Mouse (Mus musculus) lung, postnatal 0 days (tissue): ENCODE measurements around the gene Gm5105. TPM values are rescaled to one million over a fixed set of nuclear protein-coding genes. Genes with fewer than 3 reads are reported as not detected.

Source experiments
- ATAC-seq: fragments of 200-750 bp; cut with Nextera tagmentation; 2 replicates; pipeline ENCODE4 v1.8.0; 2017; ENCODE audit warnings: moderate library complexity
- DNase-seq: peaks from one replicate; pipeline ENCODE4 v3.0.0-alpha.2; 2016; ENCODE audit warnings: low spot score
- H3K27ac ChIP-seq: fragments of 300-500 bp; sonication (generic); 2 replicates; pipeline ENCODE4 v1.5.1; 2014; ENCODE audit warnings: antibody characterized with exemption, mild to moderate bottlenecking, low read length, mixed read lengths
- H3K27me3 ChIP-seq: fragments of 300-500 bp; sonication (generic); replicated peaks from 2 replicates; pipeline ENCODE4 v1.6.1; 2014; ENCODE audit warnings: low read length, mixed read lengths; ENCODE audit not compliant: insufficient read depth
- H3K36me3 ChIP-seq: fragments of 300-500 bp; sonication (generic); 2 replicates; pipeline ENCODE4 v1.6.1; 2014; ENCODE audit warnings: low read length, mixed read lengths; ENCODE audit not compliant: insufficient read depth
- H3K4me1 ChIP-seq: fragments of 300-500 bp; sonication (generic); 2 replicates; pipeline ENCODE4 v1.6.1; 2014; ENCODE audit warnings: antibody characterized with exemption, low read depth, low read length, mixed read lengths; ENCODE audit not compliant: insufficient read depth
- H3K4me2 ChIP-seq: fragments of 300-500 bp; sonication (generic); replicated peaks from 2 replicates; pipeline ENCODE4 v1.6.1; 2014; ENCODE audit warnings: low read depth, mild to moderate bottlenecking, low read length, moderate library complexity, mixed read lengths
- H3K4me3 ChIP-seq: fragments of 300-500 bp; sonication (generic); 2 replicates; pipeline ENCODE4 v1.5.1; 2014; ENCODE audit warnings: low read depth, low read length
- H3K9ac ChIP-seq: fragments of 300-500 bp; sonication (generic); replicated peaks from 2 replicates; pipeline ENCODE4 v1.6.1; 2014; ENCODE audit warnings: low read depth, mild to moderate bottlenecking
- H3K9me3 ChIP-seq: fragments of 300-500 bp; sonication (generic); 2 replicates; pipeline ENCODE4 v1.6.1; 2016; ENCODE audit warnings: low read length, mixed read lengths
- CTCF ChIP-seq: IDR thresholded peaks from 2 replicates; pipeline ENCODE4 v1.5.1; 2016; ENCODE audit warnings: antibody characterized with exemption, mild to moderate bottlenecking
- EP300 ChIP-seq: IDR thresholded peaks from 2 replicates; pipeline ENCODE4 v1.6.1; 2016; ENCODE audit warnings: antibody characterized with exemption, mild to moderate bottlenecking, control low read depth
- WGBS: fragments of 180-500 bp; shearing (Covaris S2); extraction: QIAGEN DNeasy Blood & Tissue Kit; methylation state at CpG from one replicate; pipeline ENCODE4 v1.1.7; 2014; 5-methylcytosine and 5-hydroxymethylcytosine counted together
- polyA plus RNA-seq: library from polyadenylated mRNA; unstranded; fragments of >200 nt; fragmentation: Nextera tagmentation; extraction: Ambion mirVana; gene quantifications from 2 replicates; pipeline ENCODE4 v1.2.1, GENCODE M21; 2015

The Gm5105 gene
- polyA plus RNA-seq, 1 experiment from 2014 or later = 0.07 TPM

DNA sequence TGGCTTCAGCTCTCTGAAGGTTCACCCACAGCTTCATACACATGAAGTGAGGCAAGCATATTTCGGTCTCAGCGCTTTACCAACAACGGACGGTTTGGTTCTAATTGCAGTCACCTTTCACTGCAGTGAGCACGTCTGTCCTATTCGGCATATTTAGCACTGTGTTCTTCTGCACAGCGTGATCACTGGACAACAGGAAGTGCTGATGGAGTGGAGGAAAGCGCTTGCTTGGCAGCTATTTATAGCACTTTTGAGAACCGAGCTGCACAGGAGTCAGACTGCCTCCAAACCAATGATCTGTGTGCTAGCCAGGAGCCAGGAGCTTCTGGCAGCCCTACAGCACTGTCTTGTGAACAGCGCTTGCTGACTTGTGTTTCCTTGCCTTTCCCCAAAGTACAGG is 40.9 kb downstream of the Gm5105 start:
- no peaks in the 10 kb centered on the region for H3K36me3 ChIP-seq
- ATAC-seq (no peak), DNase-seq (peak; percentile 8)
- H3K4me3 ChIP-seq = no peak overlapping the region
- no peak overlapping the region for H3K4me2 ChIP-seq
- no peak overlapping the region for H3K27ac ChIP-seq
- no peaks in the 10 kb centered on the region for H3K4me1 ChIP-seq
- no peak overlapping the region for H3K9ac ChIP-seq
- 54% methylated on average over 10 of the region's 10 CpGs for WGBS
- no peaks in the 10 kb centered on the region for H3K27me3 ChIP-seq
- TF ChIP-seq CTCF = no peak
- no peak for TF ChIP-seq EP300
- no peaks in the 10 kb centered on the region for H3K9me3 ChIP-seq

DNA sequence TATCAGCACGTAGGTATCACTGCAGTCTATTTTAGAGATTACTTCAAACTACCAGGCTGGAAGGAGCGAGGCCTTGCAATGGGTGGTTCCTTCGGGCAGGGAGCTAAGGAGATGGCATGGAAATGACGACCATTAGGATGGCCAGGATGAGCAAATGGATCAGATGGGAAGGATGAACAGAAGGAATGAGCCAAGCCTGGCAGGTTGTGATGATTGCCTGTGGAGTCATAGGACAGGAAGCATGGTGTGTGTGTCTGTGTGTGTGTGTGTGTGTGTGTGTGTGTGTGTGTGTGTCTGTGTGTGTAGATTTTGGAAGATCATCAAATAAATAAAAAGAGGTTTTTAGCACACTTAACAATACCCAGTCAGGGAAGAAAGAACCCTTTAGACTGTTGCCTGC is 44.5 kb downstream of the Gm5105 start:
- Histone ChIP-seq H3K9me3 (no peaks in the 10 kb centered on the region), H3K27me3 (no peaks in the 10 kb centered on the region), H3K27ac (no peak overlapping the region), H3K4me3 (no peak overlapping the region), H3K4me2 (no peak overlapping the region), H3K4me1 (no peaks in the 10 kb centered on the region), H3K9ac (no peak overlapping the region), H3K36me3 (no peaks in the 10 kb centered on the region)
- DNase-seq (no peak), ATAC-seq (no peak)
- TF ChIP-seq CTCF = no peak
- no peak for TF ChIP-seq EP300
- 86% methylated on average over 4 of the region's 4 CpGs for WGBS

DNA sequence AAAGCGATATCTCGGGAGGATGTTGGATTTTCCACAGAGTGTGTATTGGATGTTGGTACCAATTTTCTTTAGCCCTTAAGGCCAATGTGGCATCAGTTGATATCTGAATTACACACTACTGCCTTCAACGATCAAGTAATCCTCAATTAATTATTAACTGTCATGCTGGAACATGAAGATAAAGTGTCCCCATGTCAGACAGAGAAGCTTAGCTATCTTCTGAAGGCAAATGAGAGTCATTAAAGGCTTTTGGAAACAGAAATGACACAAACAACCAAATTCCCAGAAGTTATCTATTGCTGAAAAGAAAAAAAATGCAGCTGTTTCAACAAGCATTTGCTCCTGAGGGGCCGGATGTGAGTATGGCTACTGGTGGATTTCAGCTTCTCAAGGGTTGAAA is 45.2 kb downstream of the Gm5105 start:
- no peak overlapping the region for H3K4me2 ChIP-seq
- H3K4me3 ChIP-seq = no peak overlapping the region
- no peaks in the 10 kb centered on the region for H3K9me3 ChIP-seq
- 82% methylated on average over 4 of the region's 4 CpGs for WGBS
- H3K36me3 ChIP-seq = no peaks in the 10 kb centered on the region
- H3K27me3 ChIP-seq = no peaks in the 10 kb centered on the region
- no peak overlapping the region for H3K27ac ChIP-seq
- DNase-seq (no peak), ATAC-seq (no peak)
- TF ChIP-seq CTCF (no peak), EP300 (no peak)
- no peak overlapping the region for H3K9ac ChIP-seq
- no peaks in the 10 kb centered on the region for H3K4me1 ChIP-seq

GRCm38 (mm10) chr3:138016810-138017209 is 50.4 kb downstream of the Gm5105 start:
- Histone ChIP-seq H3K9me3 (no peaks in the 10 kb centered on the region), H3K4me1 (no peaks in the 10 kb centered on the region), H3K36me3 (no peaks in the 10 kb centered on the region), H3K4me3 (no peak overlapping the region), H3K27ac (no peak overlapping the region), H3K27me3 (no peaks in the 10 kb centered on the region), H3K4me2 (no peak overlapping the region), H3K9ac (no peak overlapping the region)
- DNase-seq (no peak), ATAC-seq (no peak)
- TF ChIP-seq CTCF (no peak), EP300 (no peak)
- 90% methylated on average over 12 of the region's 12 CpGs for WGBS

GRCm38 (mm10) chr3:138014725-138015124 is 52.5 kb downstream of the Gm5105 start:
- no peaks in the 10 kb centered on the region for H3K9me3 ChIP-seq
- H3K4me2 ChIP-seq = no peak overlapping the region
- H3K27me3 ChIP-seq = no peaks in the 10 kb centered on the region
- no peak overlapping the region for H3K27ac ChIP-seq
- H3K9ac ChIP-seq = no peak overlapping the region
- H3K4me3 ChIP-seq = no peak overlapping the region
- DNase-seq = no peak
- ATAC-seq = no peak
- H3K4me1 ChIP-seq = no peaks in the 10 kb centered on the region
- TF ChIP-seq EP300 (no peak), CTCF (no peak)
- 45% methylated on average over 2 of the region's 2 CpGs for WGBS
- no peaks in the 10 kb centered on the region for H3K36me3 ChIP-seq

GRCm38 (mm10) chr3:138012351-138012750 is 54.8 kb downstream of the Gm5105 start:
- H3K9ac ChIP-seq = no peak overlapping the region
- WGBS = 19% methylated on average over 4 of the region's 4 CpGs
- TF ChIP-seq CTCF = no peak
- TF ChIP-seq EP300 = no peak
- H3K36me3 ChIP-seq = no peaks in the 10 kb centered on the region
- DNase-seq = peak; percentile 63
- H3K9me3 ChIP-seq = no peaks in the 10 kb centered on the region
- 0 out of 2 replicates have a peak, but pooled peaks have one; percentile 47 for ATAC-seq
- no peaks in the 10 kb centered on the region for H3K4me1 ChIP-seq
- H3K4me2 ChIP-seq = no peak overlapping the region
- H3K4me3 ChIP-seq = no peak overlapping the region
- no peaks in the 10 kb centered on the region for H3K27me3 ChIP-seq
- H3K27ac ChIP-seq = 0 out of 2 replicates have a peak overlapping the region, but pooled peaks have one; percentile 43

DNA sequence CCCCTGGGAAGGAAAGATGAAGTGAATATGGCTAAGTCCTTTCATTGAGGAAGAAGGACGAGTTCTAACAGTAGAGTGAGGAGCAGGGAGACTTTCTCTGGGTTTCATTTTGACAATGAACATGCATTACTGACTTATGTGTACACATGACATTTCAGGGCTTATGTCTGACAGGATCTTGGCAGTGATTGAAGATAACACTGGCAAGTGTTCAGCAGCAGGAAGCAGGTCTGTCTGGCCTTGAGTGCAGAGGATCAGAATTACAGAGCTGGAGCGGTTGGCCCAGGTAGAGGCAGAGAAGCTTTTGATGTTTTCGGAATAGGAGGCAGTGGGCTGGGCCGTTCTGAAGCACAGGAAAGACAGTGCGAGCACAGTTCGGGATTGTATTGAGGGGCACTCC is 59.0 kb downstream of the Gm5105 start:
- no peak for ATAC-seq
- H3K36me3 ChIP-seq = no peaks in the 10 kb centered on the region
- H3K4me3 ChIP-seq = no peak overlapping the region
- H3K27ac ChIP-seq = no peak overlapping the region
- TF ChIP-seq EP300 (no peak), CTCF (no peak)
- H3K9ac ChIP-seq = no peak overlapping the region
- no peak overlapping the region for H3K4me2 ChIP-seq
- H3K27me3 ChIP-seq = no peaks in the 10 kb centered on the region
- no peaks in the 10 kb centered on the region for H3K4me1 ChIP-seq
- H3K9me3 ChIP-seq = no peaks in the 10 kb centered on the region
- DNase-seq = no peak
- 40% methylated on average over 6 of the region's 6 CpGs for WGBS
